Mouse (Mus musculus): ENCODE results near the gene Pidd1. TPM values are rescaled to one million over a fixed set of nuclear protein-coding genes. Genes with fewer than 3 reads are reported as not detected.

The Pidd1 gene
- total and polyA plus RNA-seq, 3 experiments: 5.8 to 24.9 (median 7.8) TPM

DNA sequence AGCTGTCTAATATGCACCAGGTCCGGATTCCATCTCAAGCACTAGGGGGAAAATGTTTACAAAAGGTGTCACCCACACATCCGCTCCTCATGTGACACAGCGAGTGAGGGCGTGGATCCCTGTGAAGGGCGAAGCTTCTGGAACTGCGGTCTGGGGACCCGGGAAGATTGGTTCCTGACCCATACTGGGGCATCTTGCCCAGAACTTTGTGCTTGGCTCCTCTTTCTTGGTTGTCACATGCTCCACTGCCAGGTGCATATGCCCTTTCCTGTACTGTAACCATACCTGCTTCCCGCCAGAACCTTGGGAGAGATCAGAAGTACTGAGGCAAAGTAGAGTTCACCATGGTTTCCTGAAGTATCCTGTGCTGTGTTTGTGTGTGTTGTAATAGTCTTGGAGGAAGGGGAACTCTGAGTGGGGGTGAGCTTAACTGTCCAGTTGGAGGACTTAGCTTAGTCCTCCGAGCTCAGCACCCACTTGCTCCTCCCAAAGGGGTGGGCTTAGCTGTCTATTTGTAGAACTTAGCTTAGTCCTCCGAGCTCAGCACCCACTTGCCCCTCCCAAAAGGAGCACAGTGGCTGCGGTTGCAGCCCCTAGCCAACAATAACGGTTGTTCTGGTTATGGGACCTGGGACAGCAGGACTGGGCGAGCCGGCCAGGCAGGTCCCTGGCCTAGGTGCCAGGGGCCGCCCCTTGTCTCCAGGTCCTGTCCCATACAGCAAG is 16.7 kb upstream of the Pidd1 start, which contains the start of gene Cracr2b:
Gene Cracr2b (plus strand): TSS at position 704 of the 723 bp plus-strand sequence.
- no peak for TF ChIP-seq JUN (IDR thresholded peaks at IDR 0.05; ENCODE audit: insufficient read depth, low read depth, low read length)
- no peak for TF ChIP-seq GABPA (IDR thresholded peaks at IDR 0.05; ENCODE audit: insufficient replicate concordance, low read depth, low read length)
- no peak for TF ChIP-seq RAD21 (IDR thresholded peaks at IDR 0.05; ENCODE audit: low read depth, low read length)
- no peak for TF ChIP-seq CTCF (conservative IDR thresholded peaks at IDR 0.05 in 1 of 2, IDR thresholded peaks at IDR 0.05 in 1 of 2; ENCODE audit: low read depth in 2 of 2, low read length in 2 of 2)
- TF ChIP-seq CHD1 (IDR thresholded peaks at IDR 0.05; ENCODE audit: low read depth, low read length): no peak
- no peak for TF ChIP-seq CHD2 (IDR thresholded peaks at IDR 0.05; ENCODE audit: low read length)
- TF ChIP-seq MXI1 (IDR thresholded peaks at IDR 0.05; ENCODE audit: low read depth, low read length): no peak
- TF ChIP-seq ZNF384 (IDR thresholded peaks at IDR 0.05; ENCODE audit: low read depth, low read length): no peak
- no peak for TF ChIP-seq ZKSCAN1 (IDR thresholded peaks at IDR 0.05; ENCODE audit: borderline replicate concordance, low read depth, low read length)
- TF ChIP-seq SMC3 (IDR thresholded peaks at IDR 0.05; ENCODE audit: low read depth, low read length): no peak
- TF ChIP-seq USF1 (IDR thresholded peaks at IDR 0.05; ENCODE audit: low read depth, low read length): no peak
- TF ChIP-seq ZMIZ1 (IDR thresholded peaks at IDR 0.05; ENCODE audit: low read depth, low read length): no peak
- TF ChIP-seq E2F4 (IDR thresholded peaks at IDR 0.05; ENCODE audit: insufficient replicate concordance, low read depth, low read length): no peak
- no peak for TF ChIP-seq SIN3A (IDR thresholded peaks at IDR 0.05; ENCODE audit: low read length)
- no peak for TF ChIP-seq MEF2A (IDR thresholded peaks at IDR 0.05; ENCODE audit: borderline replicate concordance, low read depth, low read length)
- no peak for TF ChIP-seq UBTF (IDR thresholded peaks at IDR 0.05; ENCODE audit: low read depth, low read length)
- TF ChIP-seq BHLHE40 (IDR thresholded peaks at IDR 0.05; ENCODE audit: low read depth, low read length): no peak
- no peak for TF ChIP-seq MYC (IDR thresholded peaks at IDR 0.05; ENCODE audit: low read depth, low read length)
- TF ChIP-seq MAFK (IDR thresholded peaks at IDR 0.05; ENCODE audit: insufficient replicate concordance, low read length): no peak
- no peak within 1 kb of the TSS for H3K4me2 ChIP-seq (ENCODE audit: insufficient read depth, low read depth, poor library complexity, severe bottlenecking)
- no peaks in the 10 kb centered on the region for H3K79me2 ChIP-seq (replicated peaks; ENCODE audit: control insufficient read depth, extremely low read depth, insufficient read depth, poor library complexity, severe bottlenecking)
- H3K4me3 ChIP-seq (replicated peaks in 1 of 3; ENCODE audit: low read depth in 2 of 3, low read length in 2 of 3, poor library complexity in 1 of 3): no peak within 1 kb of the TSS
- no peak within 1 kb of the TSS for H3K27ac ChIP-seq (ENCODE audit: insufficient read depth, low read depth)
- H3K27me3 ChIP-seq (replicated peaks): no peaks in the 10 kb centered on the region
- H3K4me1 ChIP-seq (ENCODE audit: control insufficient read depth in 1 of 2, insufficient read depth in 2 of 2): peaks cover 6 to 26% of the 10 kb centered on the region in 2 experiments; a peak in 3 of 4 replicates
- H3K36me3 ChIP-seq (replicated peaks in 1 of 2; ENCODE audit: control insufficient read depth in 1 of 2, insufficient read depth in 1 of 2, low read length in 1 of 2): peaks cover 22 to 43% of the 10 kb centered on the region in 2 experiments
- in situ Hi-C loops (cut with MboI; ENCODE audit: low pct_ligation_motif_present, low pct_unique_long_range_greater_than_20kb, low sequenced_read_pairs) (no loop called here), dilution Hi-C loops (cut with MboI; ENCODE audit: extremely low pct_ligation_motif_present, extremely low pct_unique_long_range_greater_than_20kb, low sequenced_read_pairs) (no loop called here)
- no peak for DNase-seq (ENCODE audit: extremely low read depth)
- H3K9me3 ChIP-seq (replicated peaks; ENCODE audit: low read length): no peaks in the 10 kb centered on the region
- H3K9ac ChIP-seq (ENCODE audit: insufficient read depth, low read depth): no peak within 1 kb of the TSS

DNA sequence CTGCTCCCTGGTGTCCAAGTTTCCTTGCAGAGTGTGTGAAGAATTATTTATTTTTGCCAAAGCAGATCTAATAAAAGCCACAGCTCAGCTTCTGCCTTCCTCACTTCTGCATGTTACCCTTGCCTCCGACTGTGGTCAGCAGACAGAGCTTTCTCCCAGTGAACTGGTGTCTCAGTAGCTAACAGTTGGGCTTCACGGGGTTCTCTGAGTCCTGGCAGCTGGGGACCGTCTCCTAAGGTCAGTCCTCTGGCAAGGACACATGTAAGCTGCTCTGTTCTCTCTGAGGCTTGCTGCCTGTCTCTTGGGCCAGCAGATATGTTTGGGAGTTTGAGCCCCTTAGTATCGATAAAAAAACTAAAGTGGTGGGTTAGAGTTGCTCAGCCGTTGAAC is 16.2 kb upstream of the Pidd1 start:
- Histone ChIP-seq H3K9me3 (replicated peaks; ENCODE audit: low read length) (no peaks in the 10 kb centered on the region), H3K27me3 (replicated peaks) (no peaks in the 10 kb centered on the region), H3K9ac (ENCODE audit: insufficient read depth, low read depth) (no peak overlapping the region), H3K27ac (ENCODE audit: insufficient read depth, low read depth) (no peak overlapping the region), H3K4me3 (replicated peaks in 1 of 3; ENCODE audit: low read depth in 2 of 3, low read length in 2 of 3, poor library complexity in 1 of 3) (no peak overlapping the region), H3K4me1 (ENCODE audit: control insufficient read depth in 1 of 2, insufficient read depth in 2 of 2) (peaks cover 6 to 26% of the 10 kb centered on the region in 2 experiments; a peak in 3 of 4 replicates), H3K79me2 (replicated peaks; ENCODE audit: control insufficient read depth, extremely low read depth, insufficient read depth, poor library complexity, severe bottlenecking) (no peaks in the 10 kb centered on the region), H3K4me2 (ENCODE audit: insufficient read depth, low read depth, poor library complexity, severe bottlenecking) (no peak overlapping the region), H3K36me3 (replicated peaks in 1 of 2; ENCODE audit: control insufficient read depth in 1 of 2, insufficient read depth in 1 of 2, low read length in 1 of 2) (peaks cover 22 to 43% of the 10 kb centered on the region in 2 experiments)
- no peak for DNase-seq (ENCODE audit: extremely low read depth)
- TF ChIP-seq USF2 (conservative IDR thresholded peaks at IDR 0.05; ENCODE audit: low read depth, low read length): no peak
- dilution Hi-C loops (cut with MboI; ENCODE audit: extremely low pct_ligation_motif_present, extremely low pct_unique_long_range_greater_than_20kb, low sequenced_read_pairs): no loop called here
- in situ Hi-C loops (cut with MboI; ENCODE audit: low pct_ligation_motif_present, low pct_unique_long_range_greater_than_20kb, low sequenced_read_pairs): no loop called here

Data from CH12.LX (cell line).